13 mouse cellular contexts compared by ENCODE assay signal in genomic region chr9:32495643-32495997, GRCm38 (mm10). TPM values are rescaled to one million over a fixed set of nuclear protein-coding genes. Genes with fewer than 3 reads are reported as not detected.
DNase-seq lines count a peak whose midpoint lies in the region; ATAC-seq lines count a peak whose summit lies in the region.
"Had no signal": no experiment of that assay in that cellular context is flagged by ENCODE, and none has a peak within 500 bp of the region (broad histone marks: within the 10 kb centered on the region; RNA-seq: fewer than 3 reads in every experiment).

No protein-coding gene starts in this region.

- 36% methylated on average over 7 of the region's 7 CpGs for WGBS in forebrain, embryonic 10.5 days
- 37% methylated on average over 7 of the region's 7 CpGs for WGBS in forebrain, embryonic 11.5 days
- WGBS in lung, embryonic 16.5 days = 34% methylated on average over 7 of the region's 7 CpGs
- 25% methylated on average over 7 of the region's 7 CpGs for WGBS in limb, embryonic 15.5 days

- H3K9ac ChIP-seq in forebrain, embryonic 11.5 days (ENCODE audit: low read length) = no peak overlapping the region
- H3K9ac ChIP-seq in lung, embryonic 16.5 days (ENCODE audit: low read length) = no peak overlapping the region
- no peak overlapping the region for H3K9ac ChIP-seq in limb, embryonic 15.5 days

- H3K9me3 ChIP-seq in forebrain, embryonic 10.5 days = no peaks in the 10 kb centered on the region
- no peaks in the 10 kb centered on the region for H3K9me3 ChIP-seq in forebrain, embryonic 11.5 days (ENCODE audit: control insufficient read depth, low read length)
- no peaks in the 10 kb centered on the region for H3K9me3 ChIP-seq in lung, embryonic 16.5 days (ENCODE audit: control insufficient read depth, low read length)
- H3K9me3 ChIP-seq in limb, embryonic 15.5 days = no peaks in the 10 kb centered on the region

- no peak for DNase-seq in forebrain, embryonic 10.5 days (ENCODE audit: extremely low spot score, low spot score)
- DNase-seq in forebrain, embryonic 11.5 days (ENCODE audit: low spot score) = no peak
- DNase-seq in lung, adult 18-20 months = no peak
- peak; percentile 78 for DNase-seq in thymus, postnatal 25 days
- DNase-seq in adrenal gland, adult 8-10 months = no peak
- DNase-seq in adipocyte (ENCODE audit: low spot score) = no peak
- DNase-seq: gastrocnemius, postnatal 36 days; kidney, postnatal 36 days; lung, adult 2 months had no signal

- H3K36me3 ChIP-seq in forebrain, embryonic 10.5 days (replicated peaks) = no peaks in the 10 kb centered on the region
- H3K36me3 ChIP-seq in forebrain, embryonic 11.5 days (ENCODE audit: control insufficient read depth, insufficient read depth, low read length) = no peaks in the 10 kb centered on the region
- H3K36me3 ChIP-seq in lung, embryonic 16.5 days (ENCODE audit: control insufficient read depth, insufficient read depth, low read length) = no peaks in the 10 kb centered on the region
- no peaks in the 10 kb centered on the region for H3K36me3 ChIP-seq in limb, embryonic 15.5 days

- H3K4me2 ChIP-seq in forebrain, embryonic 11.5 days (ENCODE audit: low read depth, low read length, severe bottlenecking) = no peak overlapping the region
- peak overlapping the region; percentile 14; the same call in 1 of the 2 replicates for H3K4me2 ChIP-seq in lung, embryonic 16.5 days (ENCODE audit: low read depth, low read length)
- H3K4me2 ChIP-seq in limb, embryonic 15.5 days = 0 out of 2 replicates have a peak overlapping the region, but pooled peaks have one; percentile 10

- H3K27ac ChIP-seq in forebrain, embryonic 10.5 days = peak overlapping the region; percentile 37
- H3K27ac ChIP-seq in forebrain, embryonic 11.5 days (ENCODE audit: low read depth, low read length) = no peak overlapping the region
- H3K27ac ChIP-seq in lung, embryonic 16.5 days (ENCODE audit: low read length) = no peak overlapping the region
- peak overlapping the region; percentile 65; the same call in 1 of the 2 replicates for H3K27ac ChIP-seq in limb, embryonic 15.5 days

- peaks cover 26% of the 10 kb centered on the region for H3K4me1 ChIP-seq in forebrain, embryonic 10.5 days
- H3K4me1 ChIP-seq in forebrain, embryonic 11.5 days (replicated peaks; ENCODE audit: control insufficient read depth, insufficient read depth, low read length) = 0 out of 2 replicates have a peak, but pooled peaks cover 4% of the 10 kb centered on the region
- peaks cover 10% of the 10 kb centered on the region; the same call in 1 of the 2 replicates for H3K4me1 ChIP-seq in lung, embryonic 16.5 days (replicated peaks; ENCODE audit: control insufficient read depth, insufficient read depth, low read length)
- H3K4me1 ChIP-seq in limb, embryonic 15.5 days = peaks cover 29% of the 10 kb centered on the region

- ATAC-seq in forebrain, embryonic 11.5 days (replicated peaks; ENCODE audit: low FRiP score) = no peak
- no peak for ATAC-seq in lung, embryonic 16.5 days (ENCODE audit: low read depth)
- no peak for ATAC-seq in limb, embryonic 15.5 days (ENCODE audit: insufficient number of reproducible peaks, low FRiP score, low TSS enrichment, low read depth)

- H3K4me3 ChIP-seq in forebrain, embryonic 10.5 days = no peak overlapping the region
- H3K4me3 ChIP-seq in forebrain, embryonic 11.5 days (ENCODE audit: low read depth, low read length) = no peak overlapping the region
- no peak overlapping the region for H3K4me3 ChIP-seq in lung, embryonic 16.5 days (ENCODE audit: low read length)
- H3K4me3 ChIP-seq in limb, embryonic 15.5 days = no peak overlapping the region
- H3K4me3 ChIP-seq: erythroblast, embryonic 14.5 days; myocyte had no signal

- H3K27me3 ChIP-seq in forebrain, embryonic 10.5 days (ENCODE audit: poor library complexity, severe bottlenecking) = peaks cover 9% of the 10 kb centered on the region; the same call in 1 of the 2 replicates
- no peaks in the 10 kb centered on the region for H3K27me3 ChIP-seq in forebrain, embryonic 11.5 days (ENCODE audit: control insufficient read depth, insufficient read depth, low read length)
- no peaks in the 10 kb centered on the region for H3K27me3 ChIP-seq in lung, embryonic 16.5 days (ENCODE audit: control insufficient read depth, insufficient read depth, low read depth, low read length)
- no peaks in the 10 kb centered on the region for H3K27me3 ChIP-seq in limb, embryonic 15.5 days

RNA-seq across cellular contexts. Expression of gene Fli1, which starts 47.0 kb away (rescaled TPM):
- polyA plus RNA-seq in forebrain, embryonic 10.5 days (2016; fragmentation: Nextera tagmentation; extraction: Ambion mirVana) = 22.5 and 24.5 TPM in 2 replicates
- polyA plus RNA-seq in forebrain, embryonic 11.5 days (2014; fragmentation: Nextera tagmentation; extraction: Ambion mirVana) = 14.3 and 14.7 TPM in 2 replicates
- polyA plus RNA-seq in lung, embryonic 16.5 days (2015; fragmentation: Nextera tagmentation; extraction: Ambion mirVana) = 32.8 and 34.9 TPM in 2 replicates
- 21.3 and 23.4 TPM in 2 replicates for polyA plus RNA-seq in limb, embryonic 15.5 days (2015; fragmentation: Nextera tagmentation; extraction: Ambion mirVana)
- total RNA-seq in adrenal gland, adult 8-10 months (2022) = 10 to 100 TPM; 12.0 to 20.5 (median 15.5) TPM
- polyA plus RNA-seq: myocyte had no signal

Comparison
In these comparisons a context has a peak if more than half of its experiments do, and no peak if none do; other contexts are left out.
1. H3K27ac ChIP-seq: peak in forebrain, embryonic 10.5 days (single experiment) and limb, embryonic 15.5 days (single experiment); none in forebrain, embryonic 11.5 days (single experiment) and lung, embryonic 16.5 days (single experiment).